Mouse (Mus musculus): ENCODE results near the gene Fastkd3. TPM values are rescaled to one million over a fixed set of nuclear protein-coding genes. Genes with fewer than 3 reads are reported as not detected.

Gene Fastkd3
- 8.8 to 17.3 TPM (median 14.0 TPM) in 4 replicates for total RNA-seq (2023)

DNA sequence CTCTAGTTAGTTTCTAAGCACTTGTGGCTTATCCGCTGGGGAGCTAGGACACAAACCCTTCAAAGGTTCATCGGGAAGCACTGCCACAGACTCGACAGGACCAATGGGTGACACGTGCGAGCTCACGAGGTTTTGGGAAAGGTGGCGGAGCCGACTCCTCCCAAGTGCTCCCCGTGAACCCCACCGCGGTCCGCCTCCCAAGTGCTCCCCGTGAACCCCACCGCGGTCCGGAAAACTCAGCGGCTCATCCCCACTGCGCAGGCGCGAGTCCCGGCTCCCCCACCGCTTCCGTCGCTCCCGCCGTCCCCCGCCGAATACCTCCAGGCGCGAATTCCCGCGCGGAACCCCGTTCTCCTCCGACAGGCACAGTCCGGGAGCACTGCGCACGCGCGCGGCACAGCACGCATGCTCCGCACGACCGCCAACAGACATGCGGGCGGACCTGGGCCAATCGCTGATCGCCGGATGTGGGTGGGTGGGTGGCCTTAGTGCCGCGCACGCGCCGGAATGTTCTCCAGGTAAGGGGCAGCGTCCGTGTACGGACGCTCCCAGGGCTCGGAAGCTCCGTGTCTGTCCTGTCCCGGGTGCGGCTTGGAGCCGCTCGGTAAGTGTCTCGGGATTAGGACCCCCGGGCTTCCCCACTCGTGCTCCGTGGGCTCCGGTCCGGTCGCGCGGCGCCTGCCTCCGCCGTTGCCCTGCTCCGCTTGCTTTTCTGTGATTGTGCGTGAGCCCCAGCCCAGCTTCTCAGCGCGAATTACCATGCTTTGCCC lies at the start of gene Fastkd3, which contains the start of gene Mtrr:
Gene Fastkd3, plus strand, starts transcription at position 488 of the 770 bp plus-strand sequence.
Gene Mtrr, minus strand, starts transcription at position 403 of the 770 bp plus-strand sequence.

DNA sequence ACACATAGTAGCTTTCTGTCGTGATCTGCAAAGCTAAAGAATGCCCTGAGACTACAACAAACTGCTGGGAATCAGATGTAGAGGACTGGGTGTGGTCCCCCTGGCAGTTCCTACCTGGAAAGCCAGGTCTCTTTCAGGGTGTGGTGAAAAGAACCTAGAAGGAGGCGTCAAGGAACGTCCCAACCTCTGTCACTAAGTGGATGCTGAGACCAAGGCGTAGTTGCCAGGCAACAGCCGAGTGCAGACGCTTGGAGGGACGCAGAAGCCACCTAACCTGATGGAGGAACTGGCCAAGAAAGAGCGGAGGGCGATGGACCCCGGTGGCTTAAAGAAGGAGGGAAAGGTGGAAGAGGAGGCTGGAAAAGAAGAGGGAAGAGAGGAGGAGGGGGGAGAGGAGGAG lies 15.2 kb downstream of the Fastkd3 start, which contains the start of gene 1700001L19Rik:
Gene 1700001L19Rik, plus strand, starts transcription at position 223 of the 400 bp plus-strand sequence.

Other genes with a start within 250 kb of the Fastkd3 start
- gene Mtrr, start 85 bp upstream of the Fastkd3 start, total RNA-seq (2023): 22.9 to 31.4 TPM (median 26.1 TPM) in 4 replicates
- gene 1700001L19Rik, start 15.2 kb downstream of the Fastkd3 start, total RNA-seq (2023): not detected in 4 replicates